Mouse (Mus musculus) MEL (cell line): ENCODE measurements around the gene Pam16.

ENCODE experiments used
- POLR2A ChIP-seq, 2 experiments: IDR thresholded peaks; 2 replicates each; pipeline ENCODE4 v1.6.1; 2011 to 2012; ENCODE audit warnings: low read length in 2 of 2, mild to moderate bottlenecking in 2 of 2, control low read depth in 1 of 2, improper control_type of control experiment in 1 of 2, low read depth in 1 of 2, moderate library complexity in 1 of 2; ENCODE audit not compliant: control insufficient read depth in 1 of 2, insufficient read depth in 1 of 2, poor library complexity in 1 of 2
- POLR2AphosphoS5 ChIP-seq: IDR thresholded peaks from 2 replicates; pipeline ENCODE4 v1.6.1; 2012; ENCODE audit warnings: low read depth, borderline replicate concordance, mild to moderate bottlenecking, inconsistent platforms, low read length, moderate library complexity, mixed read lengths

DNA sequence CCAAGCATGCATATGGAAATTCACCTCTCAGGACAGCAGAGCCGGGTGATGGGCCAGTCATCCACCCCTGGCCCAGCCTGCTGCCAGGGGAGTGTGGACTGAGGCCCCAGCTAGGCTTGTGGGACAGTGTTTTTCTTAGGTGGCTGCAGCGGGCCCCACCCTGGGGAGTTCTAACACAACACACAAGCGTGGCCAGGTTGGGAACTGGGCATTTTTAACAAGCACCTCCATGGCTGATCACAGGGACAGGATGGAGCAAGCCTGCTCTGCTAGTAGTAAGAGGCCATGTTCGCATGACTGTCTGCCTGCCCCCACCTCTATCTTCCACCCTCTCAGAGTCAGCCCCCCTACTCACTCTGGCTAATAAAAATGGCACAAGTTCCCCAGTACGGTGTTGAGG lies 26.7 kb downstream of the Pam16 start:
- TF ChIP-seq POLR2A (IDR thresholded peaks at IDR 0.05; ENCODE audit: control insufficient read depth in 1 of 2, insufficient read depth in 1 of 2, low read depth in 1 of 2, low read length in 2 of 2, poor library complexity in 1 of 2) = no peak
- no peak for TF ChIP-seq POLR2AphosphoS5
